Mouse (Mus musculus) hindbrain, postnatal 0 days (tissue): ENCODE measurements at regions not wholly inside any gene's neighbourhood (a gene's known extent, or its start where the extent isn't known, plus 50 kb on each side); places are given as distances from the start of the nearest gene placed in this dataset.
A peak's percentile ranks its signal among the peaks of the same experiment; 100 is the strongest.
"Not testable (repeated sequence)": the region's sequence is repeated elsewhere in the genome, so short reads cannot be mapped to it uniquely, and the experiment has no call there.

ENCODE experiments used
- ATAC-seq: fragments of 200-750 bp; cut with Nextera tagmentation; 2 replicates; pipeline ENCODE4 v1.8.0; 2017; ENCODE audit warnings: mild to moderate bottlenecking, moderate TSS enrichment, moderate library complexity
- DNase-seq: peaks from one replicate; pipeline ENCODE4 v3.0.0-alpha.2; 2015; ENCODE audit warnings: low spot score
- H3K27ac ChIP-seq: fragments of 300-500 bp; sonication (generic); 2 replicates; pipeline ENCODE4 v1.5.1; 2014; ENCODE audit warnings: mild to moderate bottlenecking
- H3K27me3 ChIP-seq: fragments of 300-500 bp; sonication (generic); 2 replicates; pipeline ENCODE4 v1.6.1; 2014; ENCODE audit warnings: low read length, mixed read lengths; ENCODE audit not compliant: insufficient read depth
- H3K36me3 ChIP-seq: fragments of 300-500 bp; sonication (generic); 2 replicates; pipeline ENCODE4 v1.6.1; 2014; ENCODE audit warnings: low read length, mixed read lengths; ENCODE audit not compliant: insufficient read depth
- H3K4me1 ChIP-seq: fragments of 300-500 bp; sonication (generic); 2 replicates; pipeline ENCODE4 v1.6.1; 2014; ENCODE audit warnings: antibody characterized with exemption, low read length, mixed read lengths; ENCODE audit not compliant: insufficient read depth
- H3K4me2 ChIP-seq: fragments of 300-500 bp; sonication (generic); 2 replicates; pipeline ENCODE4 v1.6.1; 2014; ENCODE audit warnings: low read depth, mild to moderate bottlenecking, low read length, moderate library complexity, mixed read lengths
- H3K4me3 ChIP-seq: fragments of 300-500 bp; sonication (generic); 2 replicates; pipeline ENCODE4 v1.5.1; 2014; ENCODE audit warnings: low read length
- H3K9ac ChIP-seq: fragments of 300-500 bp; sonication (generic); replicated peaks from 2 replicates; pipeline ENCODE4 v1.6.1; 2014; ENCODE audit warnings: mild to moderate bottlenecking, low read length, moderate library complexity, mixed read lengths
- H3K9me3 ChIP-seq: fragments of 300-500 bp; sonication (generic); 2 replicates; pipeline ENCODE4 v1.6.1; 2016; ENCODE audit warnings: low read length, mixed read lengths
- CTCF ChIP-seq: IDR thresholded peaks from 2 replicates; pipeline ENCODE4 v1.5.1; 2016; ENCODE audit warnings: antibody characterized with exemption, control low read depth, low read depth
- WGBS: fragments of 180-500 bp; shearing (Covaris S2); extraction: QIAGEN DNeasy Blood & Tissue Kit; methylation state at CpG from one replicate; pipeline ENCODE4 v1.1.7; 2014; 5-methylcytosine and 5-hydroxymethylcytosine counted together

- H3K4me2 ChIP-seq = no peak overlapping the region
- WGBS = 62% methylated on average over 1 of the region's 1 CpGs
- ATAC-seq = no peak
Measured at GRCm38 (mm10) chr12:27920607-27921006, 578.2 kb upstream of the Sox11 start.

GRCm38 (mm10) chr12:27916401-27916920 lies 574.1 kb upstream of the Sox11 start:
- Histone ChIP-seq H3K4me2 (no peak overlapping the region), H3K9me3 (no peaks in the 10 kb centered on the region), H3K36me3 (no peaks in the 10 kb centered on the region), H3K27me3 (no peaks in the 10 kb centered on the region), H3K4me1 (no peaks in the 10 kb centered on the region), H3K27ac (no peak overlapping the region), H3K9ac (no peak overlapping the region), H3K4me3 (no peak overlapping the region)
- no peak for ATAC-seq
- TF ChIP-seq CTCF = no peak
- 75% methylated on average over 3 of the region's 3 CpGs for WGBS
- DNase-seq = no peak

More at GRCm38 (mm10) chr12:27920607-27921006, 578.2 kb upstream of the Sox11 start:
- no peak overlapping the region for H3K27ac ChIP-seq
- H3K9ac ChIP-seq = no peak overlapping the region
- H3K36me3 ChIP-seq = no peaks in the 10 kb centered on the region
- H3K4me1 ChIP-seq = no peaks in the 10 kb centered on the region
- H3K9me3 ChIP-seq = no peaks in the 10 kb centered on the region
- H3K4me3 ChIP-seq = no peak overlapping the region
- no peaks in the 10 kb centered on the region for H3K27me3 ChIP-seq
- no peak for DNase-seq
- TF ChIP-seq CTCF = no peak

GRCm38 (mm10) chr12:27909417-27910100 lies 567.2 kb upstream of the Sox11 start:
- Histone ChIP-seq H3K36me3 (no peaks in the 10 kb centered on the region), H3K27me3 (no peaks in the 10 kb centered on the region), H3K4me2 (no peak overlapping the region), H3K4me3 (no peak overlapping the region), H3K9ac (no peak overlapping the region), H3K4me1 (no peaks in the 10 kb centered on the region), H3K9me3 (no peaks in the 10 kb centered on the region), H3K27ac (no peak overlapping the region)
- no peak for DNase-seq
- WGBS = 52% methylated on average over 5 of the region's 5 CpGs
- no peak for TF ChIP-seq CTCF
- no peak for ATAC-seq

GRCm38 (mm10) chr12:27896682-27897081 lies 554.3 kb upstream of the Sox11 start:
- DNase-seq, H3K4me3 ChIP-seq, H3K4me2 ChIP-seq, H3K9ac ChIP-seq, H3K9me3 ChIP-seq, H3K4me1 ChIP-seq, H3K27ac ChIP-seq, H3K27me3 ChIP-seq, H3K36me3 ChIP-seq, ATAC-seq: not testable (repeated sequence)

GRCm38 (mm10) chr12:27881720-27882119 lies 539.3 kb upstream of the Sox11 start:
- TF ChIP-seq CTCF = no peak
- no peak overlapping the region for H3K27ac ChIP-seq
- H3K27me3 ChIP-seq = no peaks in the 10 kb centered on the region
- DNase-seq = no peak
- H3K9me3 ChIP-seq = no peaks in the 10 kb centered on the region
- ATAC-seq = no peak
- H3K9ac ChIP-seq = no peak overlapping the region
- WGBS = 61% methylated on average over 4 of the region's 4 CpGs
- H3K4me1 ChIP-seq = no peaks in the 10 kb centered on the region
- no peak overlapping the region for H3K4me3 ChIP-seq
- no peak overlapping the region for H3K4me2 ChIP-seq
- no peaks in the 10 kb centered on the region for H3K36me3 ChIP-seq

GRCm38 (mm10) chr12:27866421-27866820 lies 524.0 kb upstream of the Sox11 start:
- H3K9ac ChIP-seq = no peak overlapping the region
- no peaks in the 10 kb centered on the region for H3K27me3 ChIP-seq
- 53% methylated on average over 1 of the region's 1 CpGs for WGBS
- no peak for DNase-seq
- no peaks in the 10 kb centered on the region for H3K9me3 ChIP-seq
- no peak for ATAC-seq
- no peak overlapping the region for H3K4me2 ChIP-seq
- H3K4me3 ChIP-seq = no peak overlapping the region
- no peaks in the 10 kb centered on the region for H3K36me3 ChIP-seq
- H3K4me1 ChIP-seq = no peaks in the 10 kb centered on the region
- H3K27ac ChIP-seq = no peak overlapping the region
- no peak for TF ChIP-seq CTCF

- ATAC-seq = no peak
- H3K9me3 ChIP-seq = no peaks in the 10 kb centered on the region
Measured at GRCm38 (mm10) chr12:27849537-27849936, 507.2 kb upstream of the Sox11 start.

More at GRCm38 (mm10) chr12:27849537-27849936, 507.2 kb upstream of the Sox11 start:
- no peak for DNase-seq
- H3K36me3 ChIP-seq = no peaks in the 10 kb centered on the region
- no peaks in the 10 kb centered on the region for H3K27me3 ChIP-seq
- H3K4me2 ChIP-seq = no peak overlapping the region
- 94% methylated on average over 3 of the region's 3 CpGs for WGBS
- TF ChIP-seq CTCF = peak; percentile 28
- H3K27ac ChIP-seq = no peak overlapping the region
- no peaks in the 10 kb centered on the region for H3K4me1 ChIP-seq
- no peak overlapping the region for H3K9ac ChIP-seq
- no peak overlapping the region for H3K4me3 ChIP-seq
